Mouse (Mus musculus) frontal cortex, postnatal 25 days (tissue): Measurements from ENCODE around the gene Tdpoz3.
"Not testable (repeated sequence)": the region's sequence is repeated elsewhere in the genome, so short reads cannot be mapped to it uniquely, and the experiment has no call there.

Source experiments
- DNase-seq, 2 experiments: peaks; one replicate each; pipeline ENCODE4 v3.0.0; 2022; ENCODE audit warnings: low spot score in 2 of 2

The Tdpoz3 gene

DNA sequence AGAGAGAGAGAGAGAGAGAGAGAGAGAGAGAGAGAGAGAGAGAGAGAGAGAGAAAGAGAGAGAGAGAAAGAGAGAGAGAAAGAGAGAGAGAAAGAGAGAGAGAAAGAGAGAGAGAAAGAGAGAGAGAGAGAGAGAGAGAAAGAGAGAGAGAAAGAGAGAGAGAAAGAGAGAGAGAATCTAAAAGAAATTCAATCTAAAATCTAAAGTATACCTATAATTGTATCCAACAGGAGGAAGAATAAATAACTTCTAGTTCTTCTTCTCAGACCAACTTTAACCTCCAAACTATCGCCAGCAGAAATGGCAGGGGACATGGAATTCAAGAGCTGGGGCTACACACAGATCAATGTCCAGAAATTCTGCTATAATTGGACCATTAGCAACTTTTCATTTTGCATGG lies at the start of gene Tdpoz3:
Gene Tdpoz3, plus strand, starts transcription at position 301 of the 400 bp plus-strand sequence.
- DNase-seq, result not testable (repeated sequence)

DNA sequence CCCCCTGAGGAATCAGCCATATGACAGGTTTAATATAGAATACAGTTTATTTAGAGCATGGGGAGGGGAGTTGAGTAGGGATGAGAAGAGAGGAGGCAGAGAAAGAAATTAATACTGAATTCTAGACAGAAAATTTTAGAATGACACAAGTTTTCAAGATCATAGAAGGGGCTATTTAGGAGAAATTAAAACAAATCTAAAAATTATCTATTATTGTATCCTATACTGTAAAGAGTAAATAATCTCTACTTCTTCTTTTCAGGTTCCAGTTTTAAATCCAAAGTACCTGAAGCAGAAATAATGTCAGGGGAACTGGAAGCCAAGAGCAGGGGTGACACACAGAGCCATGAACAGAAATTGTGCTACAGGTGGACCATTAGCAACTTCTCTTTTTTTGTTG lies 29.7 kb upstream of the Tdpoz3 start, which contains the start of gene Tdpoz4:
Gene Tdpoz4, plus strand, starts transcription at position 301 of the 400 bp plus-strand sequence.
- DNase-seq, result not testable (repeated sequence)

DNA sequence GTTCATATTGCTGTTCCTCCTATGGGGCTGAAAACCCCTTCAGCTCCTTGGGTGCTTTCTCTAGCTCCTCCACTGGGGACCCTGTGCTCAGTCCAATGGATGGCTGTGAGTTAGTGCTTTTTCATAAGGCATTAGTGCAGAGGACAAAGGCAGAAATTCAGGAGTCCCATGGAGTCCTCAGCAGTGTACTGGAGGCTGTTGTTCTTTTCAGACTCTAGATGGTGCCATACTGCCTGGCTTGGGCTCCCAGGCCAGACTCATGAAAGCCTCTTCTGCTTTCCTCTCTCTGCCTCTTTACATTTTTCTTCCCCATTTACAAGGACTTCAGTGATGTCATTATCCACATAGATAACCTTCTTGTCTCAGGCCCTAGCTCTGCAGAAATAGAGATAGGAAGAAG lies 12.5 kb upstream of the Tdpoz3 start:
- not testable (repeated sequence) for DNase-seq

DNA sequence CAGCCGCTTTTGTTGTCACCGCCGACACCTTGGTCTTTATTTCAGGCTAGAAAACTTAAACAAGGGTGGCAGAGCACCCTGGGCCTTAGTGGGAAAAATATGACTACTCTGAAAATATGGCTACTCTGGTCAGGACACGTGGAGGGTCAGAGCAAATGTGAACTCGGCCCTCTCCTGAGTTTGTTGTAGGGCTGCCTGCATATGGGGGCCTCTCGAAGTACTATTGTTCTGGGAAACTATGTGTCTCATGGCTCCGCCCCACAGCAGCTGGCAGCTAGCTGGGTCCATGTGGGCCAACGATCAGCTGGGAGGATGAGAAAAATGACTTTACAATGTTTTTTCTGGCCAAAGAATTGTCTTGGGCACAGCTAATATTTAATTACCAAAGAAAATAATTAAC lies 33.1 kb downstream of the Tdpoz3 start:
- DNase-seq, result not testable (repeated sequence)

DNA sequence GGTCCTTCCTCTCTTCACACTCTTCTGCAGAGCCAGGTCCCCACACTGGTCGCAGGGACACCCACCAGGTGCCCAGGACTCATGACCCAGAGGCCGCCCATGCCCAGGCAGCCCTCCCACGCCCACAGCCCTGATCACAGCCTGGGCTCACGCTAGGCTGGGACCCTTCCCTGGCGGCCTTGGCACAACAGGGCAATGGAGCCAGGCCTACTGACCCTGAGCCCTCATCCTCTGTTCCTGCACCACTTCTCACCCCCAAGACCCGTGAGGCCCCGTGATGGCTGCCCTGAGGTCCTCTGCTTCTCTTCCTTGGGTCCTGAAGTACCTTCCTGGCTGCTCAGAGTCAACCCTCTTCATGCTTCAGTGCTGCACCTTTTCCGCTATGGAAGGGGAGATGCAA lies 44.8 kb downstream of the Tdpoz3 start:
- not testable (repeated sequence) for DNase-seq
